Comparison of ENCODE assay signal across 22 mouse cellular contexts in genomic region chr9:83555580-83555979, GRCm38 (mm10).
"Had no signal": no experiment of that assay in that cellular context is flagged by ENCODE, and none has a peak within 500 bp of the region (broad histone marks: within the 10 kb centered on the region; RNA-seq: fewer than 3 reads in every experiment).

No protein-coding gene starts in this region.

- H3K9ac ChIP-seq: heart, embryonic 15.5 days; hindbrain, embryonic 13.5 days; hindbrain, embryonic 15.5 days; kidney, embryonic 15.5 days; limb, embryonic 13.5 days; limb, embryonic 15.5 days; liver, embryonic 12.5 days; liver, embryonic 14.5 days had no signal

- H3K36me3 ChIP-seq: heart, embryonic 10.5 days; heart, embryonic 13.5 days; heart, embryonic 15.5 days; hindbrain, embryonic 13.5 days; hindbrain, embryonic 15.5 days; kidney, embryonic 15.5 days; limb, embryonic 13.5 days; limb, embryonic 15.5 days; liver, embryonic 12.5 days had no signal

- H3K9me3 ChIP-seq: heart, embryonic 10.5 days; heart, embryonic 13.5 days; heart, embryonic 15.5 days; hindbrain, embryonic 13.5 days; hindbrain, embryonic 15.5 days; kidney, embryonic 15.5 days; limb, embryonic 13.5 days; limb, embryonic 15.5 days; liver, embryonic 12.5 days had no signal

- DNase-seq: gastrocnemius, adult 2 months; gastrocnemius, postnatal 10 days; gastrocnemius, postnatal 25 days; heart, adult 18-20 months; heart, postnatal 14 days; heart, postnatal 36 days; layer of hippocampus, adult 9-11 months; layer of hippocampus, postnatal 36 days; left cerebral cortex, postnatal 4 days had no signal

- H3K27ac ChIP-seq: heart, embryonic 10.5 days; heart, embryonic 13.5 days; hindbrain, embryonic 13.5 days; hindbrain, embryonic 15.5 days; kidney, postnatal 0 days; limb, embryonic 13.5 days; limb, embryonic 15.5 days; liver, embryonic 12.5 days; liver, embryonic 14.5 days had no signal

- H3K4me3 ChIP-seq: gastrocnemius, adult 2 months; heart, embryonic 10.5 days; heart, embryonic 13.5 days; heart, embryonic 15.5 days; hindbrain, embryonic 13.5 days; hindbrain, embryonic 15.5 days; kidney, embryonic 15.5 days; limb, embryonic 13.5 days; limb, embryonic 15.5 days; liver, embryonic 12.5 days had no signal

- ATAC-seq: hindbrain, postnatal 0 days; intestine, embryonic 16.5 days; liver, embryonic 12.5 days had no signal

- H3K27me3 ChIP-seq: heart, embryonic 13.5 days; heart, embryonic 15.5 days; hindbrain, embryonic 13.5 days; hindbrain, embryonic 15.5 days; kidney, embryonic 15.5 days; limb, embryonic 15.5 days; liver, embryonic 12.5 days had no signal

- H3K4me2 ChIP-seq: heart, embryonic 13.5 days; heart, embryonic 15.5 days; hindbrain, embryonic 13.5 days; hindbrain, embryonic 15.5 days; kidney, embryonic 15.5 days; limb, embryonic 13.5 days; limb, embryonic 15.5 days; liver, embryonic 12.5 days had no signal

- H3K4me1 ChIP-seq: liver, embryonic 12.5 days had no signal
